In genomic region chr1:150027265-150027664, GRCm38 (mm10) we compare ENCODE assay signal across 20 mouse cellular contexts.
A peak's percentile ranks its signal among the peaks of the same experiment; 100 is the strongest.
DNase-seq lines count a peak whose midpoint lies in the region; ATAC-seq lines count a peak whose summit lies in the region.
"Had no signal": no experiment of that assay in that cellular context is flagged by ENCODE, and none has a peak within 500 bp of the region (broad histone marks: within the 10 kb centered on the region; RNA-seq: fewer than 3 reads in every experiment).

No protein-coding gene starts in this region.

- H3K4me3 ChIP-seq in heart, embryonic 10.5 days, result no peak overlapping the region
- H3K4me3 ChIP-seq in heart, embryonic 15.5 days, result no peak overlapping the region
- no peak overlapping the region for H3K4me3 ChIP-seq in heart, embryonic 11.5 days (ENCODE audit: low read depth, low read length)
- H3K4me3 ChIP-seq in forebrain, embryonic 11.5 days (ENCODE audit: low read depth, low read length), result no peak overlapping the region
- H3K4me3 ChIP-seq: embryonic facial prominence, embryonic 15.5 days; forebrain, embryonic 12.5 days; hindbrain, embryonic 13.5 days had no signal

- no peaks in the 10 kb centered on the region for H3K36me3 ChIP-seq in heart, embryonic 10.5 days
- no peaks in the 10 kb centered on the region for H3K36me3 ChIP-seq in heart, embryonic 15.5 days
- H3K36me3 ChIP-seq in heart, embryonic 11.5 days (ENCODE audit: control insufficient read depth, insufficient read depth, low read length), result no peaks in the 10 kb centered on the region
- no peaks in the 10 kb centered on the region for H3K36me3 ChIP-seq in forebrain, embryonic 11.5 days (ENCODE audit: control insufficient read depth, insufficient read depth, low read length)
- H3K36me3 ChIP-seq: embryonic facial prominence, embryonic 15.5 days; forebrain, embryonic 12.5 days; hindbrain, embryonic 13.5 days had no signal

- H3K4me1 ChIP-seq in heart, embryonic 10.5 days, result no peaks in the 10 kb centered on the region
- H3K4me1 ChIP-seq in heart, embryonic 15.5 days (replicated peaks), result no peaks in the 10 kb centered on the region
- H3K4me1 ChIP-seq in heart, embryonic 11.5 days (ENCODE audit: control insufficient read depth, insufficient read depth, low read length), result no peaks in the 10 kb centered on the region
- no peaks in the 10 kb centered on the region for H3K4me1 ChIP-seq in forebrain, embryonic 11.5 days (replicated peaks; ENCODE audit: control insufficient read depth, insufficient read depth, low read length)
- H3K4me1 ChIP-seq: embryonic facial prominence, embryonic 15.5 days; forebrain, embryonic 12.5 days; hindbrain, embryonic 13.5 days had no signal

- 44% methylated on average over 5 of the region's 5 CpGs for WGBS in heart, embryonic 10.5 days
- 32% methylated on average over 5 of the region's 5 CpGs for WGBS in heart, embryonic 15.5 days
- WGBS in heart, embryonic 11.5 days (ENCODE audit: insufficient replicate concordance), result 43% methylated on average over 5 of the region's 5 CpGs
- WGBS in forebrain, embryonic 11.5 days, result 83% methylated on average over 5 of the region's 5 CpGs

- peak; percentile 47; the same call in 1 of the 2 replicates for ATAC-seq in heart, embryonic 15.5 days (replicated peaks; ENCODE audit: insufficient number of reproducible peaks, insufficient read depth, low FRiP score, low read depth)
- no peak for ATAC-seq in heart, embryonic 11.5 days (replicated peaks; ENCODE audit: insufficient number of reproducible peaks, low FRiP score, low TSS enrichment)
- ATAC-seq in forebrain, embryonic 11.5 days (replicated peaks; ENCODE audit: low FRiP score), result no peak
- ATAC-seq: forebrain, embryonic 16.5 days; hindbrain, postnatal 0 days had no signal

- no peak overlapping the region for H3K9ac ChIP-seq in heart, embryonic 15.5 days
- no peak overlapping the region for H3K9ac ChIP-seq in heart, embryonic 11.5 days (ENCODE audit: low read depth, low read length)
- H3K9ac ChIP-seq in forebrain, embryonic 11.5 days (ENCODE audit: low read length), result no peak overlapping the region
- H3K9ac ChIP-seq: embryonic facial prominence, embryonic 15.5 days; forebrain, embryonic 12.5 days; hindbrain, embryonic 13.5 days had no signal

- H3K27ac ChIP-seq in heart, embryonic 10.5 days, result no peak overlapping the region
- no peak overlapping the region for H3K27ac ChIP-seq in heart, embryonic 15.5 days
- no peak overlapping the region for H3K27ac ChIP-seq in heart, embryonic 11.5 days (ENCODE audit: low read depth, low read length)
- no peak overlapping the region for H3K27ac ChIP-seq in forebrain, embryonic 11.5 days (ENCODE audit: low read depth, low read length)
- H3K27ac ChIP-seq: embryonic facial prominence, embryonic 15.5 days; forebrain, embryonic 12.5 days; hindbrain, embryonic 13.5 days; hindbrain, postnatal 0 days had no signal

- no peaks in the 10 kb centered on the region for H3K9me3 ChIP-seq in heart, embryonic 10.5 days
- no peaks in the 10 kb centered on the region for H3K9me3 ChIP-seq in heart, embryonic 15.5 days (replicated peaks)
- no peaks in the 10 kb centered on the region for H3K9me3 ChIP-seq in heart, embryonic 11.5 days (replicated peaks; ENCODE audit: control insufficient read depth, low read length)
- H3K9me3 ChIP-seq in forebrain, embryonic 11.5 days (ENCODE audit: control insufficient read depth, low read length), result no peaks in the 10 kb centered on the region
- H3K9me3 ChIP-seq: embryonic facial prominence, embryonic 15.5 days; forebrain, embryonic 12.5 days; hindbrain, embryonic 13.5 days had no signal

- no peak overlapping the region for H3K4me2 ChIP-seq in heart, embryonic 15.5 days
- no peak overlapping the region for H3K4me2 ChIP-seq in heart, embryonic 11.5 days
- no peak overlapping the region for H3K4me2 ChIP-seq in forebrain, embryonic 11.5 days (ENCODE audit: low read depth, low read length, severe bottlenecking)
- H3K4me2 ChIP-seq: embryonic facial prominence, embryonic 15.5 days; forebrain, embryonic 12.5 days; hindbrain, embryonic 13.5 days had no signal

- H3K27me3 ChIP-seq in heart, embryonic 10.5 days (ENCODE audit: insufficient read depth, poor library complexity, severe bottlenecking), result no peaks in the 10 kb centered on the region
- H3K27me3 ChIP-seq in heart, embryonic 15.5 days, result no peaks in the 10 kb centered on the region
- no peaks in the 10 kb centered on the region for H3K27me3 ChIP-seq in heart, embryonic 11.5 days (ENCODE audit: control insufficient read depth, insufficient read depth, low read length)
- H3K27me3 ChIP-seq in forebrain, embryonic 11.5 days (ENCODE audit: control insufficient read depth, insufficient read depth, low read length), result no peaks in the 10 kb centered on the region
- H3K27me3 ChIP-seq: embryonic facial prominence, embryonic 15.5 days; forebrain, embryonic 12.5 days; hindbrain, embryonic 13.5 days had no signal

- DNase-seq in heart, adult 11 months, result peak; percentile 89
- no peak for DNase-seq in heart, embryonic 10.5 days (ENCODE audit: low spot score)
- DNase-seq in NIH3T3 (ENCODE audit: low read depth), result peak; percentile 66
- DNase-seq in heart, postnatal 4 days, result peak; percentile 9
- no peak for DNase-seq in forebrain, embryonic 11.5 days (ENCODE audit: low spot score)
- DNase-seq in thymus, postnatal 25 days, result no peak
- DNase-seq: adrenal gland, postnatal 10 days; cerebellum, adult 11 months; cerebellum, adult 8-10 months; cerebellum, postnatal 14 days; embryo, embryonic 11 days; gastrocnemius, postnatal 14 days; kidney, adult 18-20 months had no signal

Comparison
In these comparisons a context has a peak if more than half of its experiments do, and no peak if none do; other contexts are left out.
1. DNase-seq: peak in heart, adult 11 months (single experiment), NIH3T3 (single experiment) and heart, postnatal 4 days (single experiment); none in heart, embryonic 10.5 days (single experiment), forebrain, embryonic 11.5 days (single experiment) and thymus, postnatal 25 days (single experiment).